Mouse (Mus musculus): ENCODE measurements at regions not wholly inside any gene's neighbourhood (a gene's known extent, or its start where the extent isn't known, plus 50 kb on each side); places are given as distances from the start of the nearest gene placed in this dataset.

DNA sequence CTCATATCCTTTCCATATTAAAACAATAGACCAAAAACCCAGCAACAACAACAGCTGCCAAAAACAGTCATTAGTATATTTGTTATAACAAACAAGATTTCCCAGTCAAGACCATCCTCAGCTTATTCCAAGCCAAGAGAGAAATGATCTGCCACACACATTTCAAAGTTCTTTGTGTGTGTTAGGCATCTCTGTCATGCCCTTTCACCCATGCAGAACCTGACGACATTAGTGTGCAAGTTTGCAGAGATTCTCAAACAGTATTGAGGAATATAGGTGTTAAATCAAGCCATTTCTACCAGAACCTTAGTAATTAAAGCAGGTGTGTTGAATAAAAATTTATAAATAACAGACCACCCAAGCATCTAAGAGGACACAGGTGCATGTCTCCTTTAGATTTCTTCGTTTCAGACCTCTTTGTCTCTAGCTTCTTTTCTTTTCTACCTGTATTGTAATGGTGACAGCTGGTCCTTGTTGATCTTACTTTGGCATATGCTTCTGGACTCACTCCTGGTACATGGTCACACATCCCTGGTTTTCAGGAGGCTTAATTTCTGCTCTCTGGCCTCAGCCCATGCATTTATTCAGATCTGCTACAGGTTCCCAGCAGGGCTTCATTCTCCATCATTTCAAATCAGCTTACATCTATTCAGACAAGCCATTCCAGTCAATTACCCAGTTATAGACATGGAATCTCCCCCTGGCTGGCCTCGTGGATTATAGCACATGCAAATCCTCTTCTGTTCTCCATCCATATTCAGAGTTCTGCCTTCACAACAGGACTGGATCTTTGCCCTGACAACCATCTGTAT, 766.3 kb upstream of the Cdh10 start:
- ChIA-PET POLR2A (no interaction called here), CTCF (no interaction called here)

DNA sequence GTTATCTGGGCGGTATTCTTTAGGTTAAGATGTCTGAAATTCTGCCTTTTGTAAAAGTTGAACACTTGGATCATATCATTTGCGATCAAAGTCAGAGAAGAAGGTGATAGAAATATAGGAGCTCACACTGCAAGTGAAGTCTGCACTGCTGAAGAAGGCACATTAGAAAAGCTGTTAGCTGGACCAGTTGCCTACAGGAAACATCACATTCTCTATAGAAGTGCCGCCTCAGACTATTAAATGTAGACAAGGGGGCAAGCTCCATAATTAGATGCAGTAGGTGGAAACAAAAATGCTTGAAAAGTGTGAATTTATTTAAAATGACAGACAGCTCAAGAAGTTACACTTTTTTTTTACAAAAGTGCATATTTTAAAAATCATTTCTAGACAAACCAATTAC, 753.2 kb upstream of the Cdh10 start:
- CTCF ChIA-PET: no interaction called here
- POLR2A ChIA-PET: no interaction called here

DNA sequence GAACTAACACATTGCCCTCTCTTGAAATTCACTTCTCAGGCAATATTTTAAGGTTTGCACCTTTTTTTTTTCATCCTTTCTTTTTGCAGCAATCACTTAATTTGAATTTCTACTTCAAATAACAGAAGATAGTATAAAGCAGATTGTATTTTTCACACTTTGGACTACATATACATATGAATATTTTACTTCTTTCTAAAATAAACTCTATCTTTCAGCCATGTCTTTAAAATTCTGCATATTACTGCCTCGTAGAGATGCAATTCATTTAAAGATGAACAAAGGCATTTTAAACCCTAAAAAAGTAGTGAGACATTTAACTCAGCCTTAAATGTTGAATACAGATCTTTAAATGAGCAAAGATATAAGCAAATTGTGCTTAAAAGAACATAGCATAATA, 739.1 kb upstream of the Cdh10 start:
- ChIA-PET CTCF (no interaction called here), POLR2A (no interaction called here)

Data from embryonic stem cell, embryonic (primary cell).